Mouse (Mus musculus) gonadal fat pad, adult 2 months (tissue): ENCODE data around the gene Pepd. TPM values are rescaled to one million over a fixed set of nuclear protein-coding genes. Genes with fewer than 3 reads are reported as not detected.

Experiments used
- DNase-seq: peaks from one replicate; pipeline ENCODE4 v3.0.0-alpha.2; 2012; ENCODE audit warnings: low read depth
- polyA plus RNA-seq: library from polyadenylated mRNA; depleted of rRNA; stranded (reverse); fragments of >200 nt; gene quantifications from 2 replicates; pipeline ENCODE4 v1.2.3, GENCODE M21; 2012

Pepd gene
- polyA plus RNA-seq, 1 experiment, result 154 TPM

GRCm38 (mm10) chr7:35026838-35027291 is 114.7 kb downstream of the Pepd start:
- DNase-seq, result no peak

GRCm38 (mm10) chr7:35027801-35028420 is 115.7 kb downstream of the Pepd start:
- DNase-seq, result no peak

- DNase-seq, result no peak
Observed at GRCm38 (mm10) chr7:35028559-35028958, 116.4 kb downstream of the Pepd start.

- no peak for DNase-seq
Observed at GRCm38 (mm10) chr7:35029228-35029627, 117.0 kb downstream of the Pepd start.

- DNase-seq, result no peak
Observed at GRCm38 (mm10) chr7:35029648-35030047, 117.5 kb downstream of the Pepd start.

- no peak for DNase-seq
Observed at GRCm38 (mm10) chr7:35030567-35030966, 118.4 kb downstream of the Pepd start.

- DNase-seq, result no peak
Observed at GRCm38 (mm10) chr7:35035141-35035553, 123.0 kb downstream of the Pepd start.

GRCm38 (mm10) chr7:35035565-35035964 is 123.4 kb downstream of the Pepd start:
- no peak for DNase-seq

- DNase-seq, result no peak
Observed at GRCm38 (mm10) chr7:35036266-35036731, 124.1 kb downstream of the Pepd start.

GRCm38 (mm10) chr7:35037408-35037807 is 125.2 kb downstream of the Pepd start:
- no peak for DNase-seq

- no peak for DNase-seq
Observed at GRCm38 (mm10) chr7:35040176-35040972, 128.2 kb downstream of the Pepd start.

GRCm38 (mm10) chr7:35041286-35042208 is 129.4 kb downstream of the Pepd start:
- DNase-seq, result no peak

GRCm38 (mm10) chr7:35042209-35042554 is 130.0 kb downstream of the Pepd start:
- DNase-seq, result no peak

- DNase-seq, result no peak
Observed at GRCm38 (mm10) chr7:35042759-35043217, 130.6 kb downstream of the Pepd start.

- DNase-seq, result no peak
Observed at GRCm38 (mm10) chr7:35043266-35043817, 131.2 kb downstream of the Pepd start.

- no peak for DNase-seq
Observed at GRCm38 (mm10) chr7:35044719-35045118, 132.5 kb downstream of the Pepd start.

- no peak for DNase-seq
Observed at GRCm38 (mm10) chr7:35046091-35046490, 133.9 kb downstream of the Pepd start.

- no peak for DNase-seq
Observed at GRCm38 (mm10) chr7:35050540-35050939, 138.4 kb downstream of the Pepd start.

GRCm38 (mm10) chr7:35053161-35053560 is 141.0 kb downstream of the Pepd start:
- DNase-seq, result no peak

GRCm38 (mm10) chr7:35054286-35054685 is 142.1 kb downstream of the Pepd start:
- DNase-seq, result no peak

GRCm38 (mm10) chr7:35054977-35055618 is 142.9 kb downstream of the Pepd start:
- DNase-seq, result no peak
